16 mouse cellular contexts compared by ENCODE assay signal in the genomic region with DNA sequence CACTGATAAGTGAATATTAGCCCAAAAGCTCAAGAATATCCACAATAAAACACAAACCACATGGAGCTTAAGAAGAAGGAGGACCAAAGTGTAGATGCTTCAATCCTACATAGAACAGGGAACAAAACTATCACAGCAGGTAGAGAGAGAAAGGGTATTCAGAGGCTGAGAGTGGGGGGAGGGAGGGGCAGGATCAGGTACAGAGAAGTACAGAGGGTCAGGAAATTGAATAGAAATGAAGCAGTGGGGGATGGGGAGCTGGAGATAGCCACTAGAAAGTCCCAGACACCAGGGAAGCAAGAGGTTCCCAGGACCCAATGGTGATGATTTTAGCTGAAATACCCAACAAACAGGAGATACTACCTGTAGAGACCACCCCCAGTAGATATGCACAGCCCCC.
"Had no signal": no experiment of that assay in that cellular context is flagged by ENCODE, and none has a peak within 500 bp of the region (broad histone marks: within the 10 kb centered on the region; RNA-seq: fewer than 3 reads in every experiment).

No protein-coding gene starts in this region.

- H3K27ac ChIP-seq: neural tube, embryonic 13.5 days; neural tube, embryonic 15.5 days; stomach, embryonic 15.5 days; stomach, postnatal 0 days had no signal

- H3K9ac ChIP-seq: neural tube, embryonic 13.5 days; neural tube, embryonic 15.5 days; stomach, embryonic 15.5 days had no signal

- H3K27me3 ChIP-seq: neural tube, embryonic 13.5 days; neural tube, embryonic 15.5 days; stomach, embryonic 15.5 days had no signal

- H3K4me3 ChIP-seq: neural tube, embryonic 13.5 days; neural tube, embryonic 15.5 days; stomach, embryonic 15.5 days had no signal

- H3K9me3 ChIP-seq: neural tube, embryonic 13.5 days; neural tube, embryonic 15.5 days; stomach, embryonic 15.5 days had no signal

- H3K36me3 ChIP-seq: neural tube, embryonic 13.5 days; stomach, embryonic 15.5 days had no signal

- H3K4me2 ChIP-seq: neural tube, embryonic 13.5 days; neural tube, embryonic 15.5 days; stomach, embryonic 15.5 days had no signal

- H3K4me1 ChIP-seq: stomach, embryonic 15.5 days had no signal

- DNase-seq: retina, postnatal 1 day; right cerebral cortex, adult 18-20 months; right cerebral cortex, postnatal 14 days; right cerebral cortex, postnatal 25 days; right cerebral cortex, postnatal 4 days; spleen, adult 18-20 months; thymus, adult 18-20 months; thymus, adult 2 months; thymus, postnatal 14 days; thymus, postnatal 25 days; thymus, postnatal 36 days; thymus, postnatal 4 days had no signal
